Mouse (Mus musculus): Measurements from ENCODE around the gene Ccna2.
"Not testable (repeated sequence)": the region's sequence is repeated elsewhere in the genome, so short reads cannot be mapped to it uniquely, and the experiment has no call there.

Ccna2 gene

DNA sequence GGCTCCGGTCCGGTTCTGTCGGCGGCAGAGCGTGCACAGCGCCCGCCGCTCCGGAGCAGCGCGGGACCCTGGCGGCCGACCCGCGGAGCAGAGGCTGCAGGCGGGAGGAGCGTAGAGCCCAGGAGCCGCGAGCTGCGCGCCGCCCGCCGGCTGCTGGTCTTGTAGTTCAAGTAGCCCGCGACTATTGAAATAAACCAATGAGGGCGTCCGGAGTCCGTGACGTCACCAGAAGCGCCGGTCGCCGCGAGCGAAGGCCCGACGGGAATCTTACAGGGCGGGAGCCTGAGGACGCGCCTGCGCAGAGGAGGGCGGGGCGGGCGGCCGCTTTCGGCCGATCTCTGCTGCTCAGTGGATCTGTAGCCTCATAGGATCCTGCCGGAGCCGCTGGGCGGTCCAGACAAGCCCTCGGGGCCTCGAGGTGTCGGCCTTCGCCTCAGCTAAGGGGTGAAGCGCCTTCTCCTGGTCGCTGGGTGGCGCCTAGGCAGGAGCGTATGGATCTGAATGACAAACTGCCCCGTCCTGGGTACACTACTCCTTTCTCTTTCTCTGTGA lies at the start of gene Ccna2:
Gene Ccna2 (minus strand): TSS at position 324 of the 552 bp plus-strand sequence.
- DNase-seq (ENCODE audit: low spot score in 2 of 2): peak; percentile 97

DNA sequence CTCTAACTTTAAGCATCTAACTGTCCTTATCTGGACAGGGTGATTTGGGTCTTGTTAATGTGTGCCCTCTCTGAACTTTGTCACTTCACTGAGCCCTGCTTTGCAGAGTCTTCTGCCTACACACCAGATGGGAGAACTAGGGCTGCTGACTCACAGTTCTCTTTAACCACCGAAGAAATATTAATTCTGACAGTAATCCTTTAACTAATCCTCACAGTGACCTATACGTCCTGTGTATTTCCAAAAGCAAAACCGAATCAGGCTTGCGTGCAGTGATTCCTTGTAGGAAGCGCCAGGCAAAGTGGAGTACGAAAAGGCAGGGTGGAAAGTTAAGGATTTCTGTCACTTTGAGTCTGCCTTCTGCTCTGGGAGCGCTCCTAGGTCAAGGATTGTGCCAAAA lies 46.2 kb upstream of the Ccna2 start:
- no peak for DNase-seq (ENCODE audit: low spot score in 2 of 2)

DNA sequence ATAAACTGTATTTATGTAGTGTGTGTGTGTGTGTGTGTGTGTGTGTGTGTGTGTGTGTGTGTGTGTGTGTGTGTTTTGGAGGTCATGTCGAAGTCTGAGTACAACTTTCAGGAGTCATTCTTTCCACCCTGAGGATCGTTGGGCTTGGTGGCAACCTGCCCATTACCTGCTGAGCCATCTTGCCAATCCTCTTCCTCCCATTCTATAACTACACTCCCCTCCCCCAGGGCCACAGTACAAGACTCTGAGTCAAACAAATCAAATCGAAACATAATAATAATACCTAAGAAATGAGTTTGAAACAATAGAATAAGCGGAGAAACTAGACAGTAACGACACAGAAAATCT lies 41.9 kb upstream of the Ccna2 start:
- DNase-seq (ENCODE audit: low spot score in 2 of 2): no peak

DNA sequence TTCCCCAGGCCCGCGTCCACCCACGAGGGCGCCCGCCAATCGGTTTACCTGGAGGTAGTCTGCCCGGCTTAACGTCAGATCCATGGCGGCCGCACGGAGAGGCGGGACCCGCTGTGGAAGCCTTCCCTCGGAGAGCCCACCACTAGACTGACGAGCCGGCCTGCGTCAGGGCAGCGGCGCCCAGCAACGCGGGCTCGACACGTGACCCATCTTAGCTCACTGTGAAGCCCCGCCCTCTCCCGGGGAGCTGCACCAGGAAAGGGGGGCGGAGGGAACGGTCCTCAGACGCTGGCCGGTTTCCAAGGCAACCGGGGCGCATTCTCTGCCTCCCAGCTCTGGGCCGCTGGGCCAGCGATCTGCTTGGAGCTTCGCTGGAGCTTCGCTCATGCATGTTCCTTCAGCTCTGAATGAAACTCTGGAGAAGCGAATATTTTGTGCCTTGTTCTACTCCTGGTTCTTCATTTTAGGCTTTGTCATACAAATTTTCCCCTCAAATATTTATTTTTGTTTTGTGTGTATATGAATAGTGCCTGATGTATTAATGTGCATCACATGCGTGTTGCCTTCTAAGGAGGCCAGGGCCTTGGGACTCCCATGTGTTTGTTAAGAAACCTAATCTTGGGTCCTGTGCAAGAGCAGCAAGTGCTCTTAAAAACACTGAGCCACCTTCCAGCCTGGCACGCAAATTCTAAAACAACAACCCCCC lies 41.4 kb upstream of the Ccna2 start, which contains the start of gene Bbs7:
Gene Bbs7 (minus strand): TSS at position 276 of the 706 bp plus-strand sequence.
- peak; percentile 85 to 87 for DNase-seq (ENCODE audit: low spot score in 2 of 2)

DNA sequence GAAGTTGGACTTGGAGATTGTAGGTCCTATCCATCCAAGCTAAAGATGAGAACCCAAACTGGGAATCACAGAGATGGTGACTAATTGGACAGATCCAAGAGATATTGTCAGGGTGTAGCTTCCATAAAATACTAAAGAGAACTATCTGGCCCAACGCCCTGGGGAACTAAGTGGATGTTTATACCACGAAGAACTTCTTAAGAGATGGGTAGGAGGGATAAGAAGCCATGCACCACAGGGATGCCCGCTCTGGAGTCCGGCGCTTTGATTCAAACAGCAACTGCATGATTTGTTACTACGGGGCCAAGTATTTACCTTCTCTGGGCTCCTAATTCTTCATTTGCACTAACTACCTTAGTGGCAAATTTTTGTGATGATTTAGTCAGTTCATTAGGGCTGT lies 40.7 kb upstream of the Ccna2 start:
- DNase-seq (ENCODE audit: low spot score in 2 of 2): no peak

DNA sequence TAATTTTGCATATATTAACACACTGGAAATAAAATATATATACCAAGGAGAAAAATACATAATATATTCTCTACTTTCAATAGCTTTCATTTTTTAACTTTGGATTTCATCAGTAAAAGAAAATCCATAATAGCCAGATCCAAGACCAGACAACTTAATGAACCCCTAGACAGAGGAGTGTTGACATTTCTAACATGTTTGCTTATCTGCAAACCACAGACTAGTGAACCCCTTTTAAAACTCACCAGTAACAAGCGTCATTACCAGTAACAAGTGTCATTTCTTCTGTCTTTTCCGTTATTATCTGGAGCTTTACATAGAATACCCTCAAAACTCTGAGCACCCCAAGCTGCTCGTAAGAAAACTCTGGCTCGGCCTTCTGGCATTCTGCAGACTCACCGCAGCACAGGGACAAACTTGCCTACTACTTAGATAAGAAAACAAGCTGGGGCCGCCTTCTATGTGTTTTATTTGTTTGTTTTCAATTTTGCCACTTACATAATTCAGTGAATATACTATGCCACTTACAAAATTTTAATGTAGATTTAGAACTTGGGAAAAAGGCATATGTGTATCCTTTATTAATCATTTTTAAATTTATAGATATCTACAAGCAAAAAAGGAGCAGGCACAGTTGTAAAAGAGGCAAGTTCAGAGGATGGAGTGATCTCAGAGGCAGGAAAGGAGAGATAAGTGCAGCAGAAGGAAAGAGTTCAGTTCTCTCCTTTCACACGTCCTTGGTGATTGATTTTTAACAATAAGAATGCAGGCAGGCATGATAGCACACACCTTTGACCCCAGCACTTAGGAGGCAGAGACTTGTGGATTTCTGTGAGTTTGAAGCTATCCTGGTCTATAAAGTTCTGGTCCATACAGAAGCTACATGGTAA lies 34.2 kb upstream of the Ccna2 start:
- DNase-seq (ENCODE audit: low spot score in 2 of 2): no peak

DNA sequence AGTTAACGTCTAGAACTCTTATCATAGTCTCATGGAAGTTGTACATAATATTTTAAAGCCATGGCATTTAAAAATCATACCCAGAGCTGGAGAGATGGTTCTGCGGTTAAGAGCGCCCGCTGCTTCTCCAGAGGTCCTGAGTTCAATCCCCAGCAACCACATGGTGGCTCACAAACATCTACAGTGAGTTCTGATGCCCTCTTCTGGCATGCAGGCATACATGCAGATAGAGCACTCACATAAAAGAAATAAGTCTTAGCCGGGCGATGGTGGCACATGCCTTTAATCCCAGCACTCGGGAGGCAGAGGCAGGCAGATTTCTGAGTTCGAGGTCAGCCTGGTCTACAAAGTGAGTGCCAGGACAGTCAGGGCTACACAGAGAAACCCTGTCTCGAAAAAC lies 27.8 kb upstream of the Ccna2 start:
- DNase-seq (ENCODE audit: low spot score in 2 of 2): not testable (repeated sequence)

DNA sequence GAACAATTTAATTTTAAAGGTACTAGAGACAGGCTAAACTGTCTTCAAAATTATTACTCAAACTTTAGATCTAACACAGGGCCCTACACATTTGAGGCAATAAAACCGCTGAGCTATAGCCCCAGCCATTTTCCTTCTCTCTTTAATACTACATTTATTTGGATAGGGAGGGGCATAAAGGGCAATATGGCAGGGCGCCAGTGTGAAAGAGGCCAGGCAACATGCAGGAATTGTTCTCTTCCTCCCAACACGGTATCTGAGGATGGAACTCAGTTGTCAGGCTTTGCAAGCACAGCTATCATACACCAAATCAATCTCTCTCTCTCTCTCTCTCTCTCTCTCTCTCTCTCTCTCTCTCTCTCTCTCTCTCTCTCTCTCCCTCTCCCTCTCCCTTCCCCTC lies 26.9 kb upstream of the Ccna2 start:
- DNase-seq (ENCODE audit: low spot score in 2 of 2): no peak

DNA sequence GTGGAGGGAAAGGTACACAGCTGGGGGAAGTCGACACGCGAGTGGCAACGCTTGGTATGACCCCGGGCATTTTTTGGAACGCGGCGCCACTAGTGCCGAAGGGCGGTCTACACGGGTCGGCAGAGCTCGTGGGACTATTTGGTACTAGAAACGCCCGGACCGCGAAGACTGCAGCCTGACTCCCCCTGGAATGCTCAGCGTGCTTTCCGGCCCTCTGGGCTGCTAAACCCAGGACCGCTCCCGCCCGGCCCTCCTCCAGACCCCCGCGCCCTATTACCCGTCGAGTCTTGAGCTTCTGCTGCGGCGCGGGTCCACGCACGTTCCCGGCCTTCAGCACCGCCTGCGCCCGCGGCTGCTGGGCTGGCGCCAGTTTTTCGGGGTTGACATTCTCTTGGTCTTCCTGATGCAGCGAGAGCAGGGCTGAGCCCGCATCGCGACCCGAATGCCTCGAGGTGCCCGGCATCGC lies 556 bp downstream of the Ccna2 start:
- DNase-seq (ENCODE audit: low spot score in 2 of 2): peak in 1 of 2 experiments; percentile 24

DNA sequence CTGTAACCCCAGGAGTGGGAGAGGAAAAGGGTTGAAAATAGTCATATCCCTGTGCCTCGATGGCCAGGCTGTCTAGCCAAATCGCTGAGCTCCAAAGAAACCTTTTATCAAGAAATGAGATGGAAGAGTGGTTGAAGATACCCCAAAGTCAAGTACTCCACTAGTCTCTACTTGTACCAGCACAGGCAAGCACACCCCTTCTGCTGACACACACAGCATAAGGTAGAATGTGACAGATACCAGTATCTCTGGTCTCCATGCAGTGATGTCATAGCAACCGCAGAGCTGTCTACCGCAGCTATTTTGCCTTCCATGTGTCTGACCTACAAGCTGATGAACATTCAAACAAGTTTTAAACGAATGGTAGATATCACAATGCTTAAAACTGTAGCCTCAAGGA lies 2.1 kb downstream of the Ccna2 start:
- no peak for DNase-seq (ENCODE audit: low spot score in 2 of 2)

DNA sequence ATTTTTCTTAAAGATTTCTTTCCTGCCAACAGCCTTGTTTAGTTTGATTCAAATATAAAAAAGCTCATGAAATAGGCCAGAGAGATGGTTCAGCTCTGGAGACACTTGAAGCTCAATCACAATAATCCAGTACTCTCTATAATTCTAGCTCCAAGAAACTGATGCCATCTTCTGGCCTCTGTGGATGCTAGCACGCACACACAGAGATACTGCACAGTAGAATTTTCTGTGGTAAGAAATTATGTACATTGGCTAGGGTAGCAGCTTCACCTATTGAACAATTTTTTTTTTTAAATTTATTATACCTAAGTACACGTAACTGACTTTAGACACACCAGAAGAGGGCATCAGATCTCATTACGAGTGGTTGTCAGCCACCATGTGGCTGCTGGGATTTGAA lies 8.3 kb downstream of the Ccna2 start:
- no peak for DNase-seq (ENCODE audit: low spot score in 2 of 2)

DNA sequence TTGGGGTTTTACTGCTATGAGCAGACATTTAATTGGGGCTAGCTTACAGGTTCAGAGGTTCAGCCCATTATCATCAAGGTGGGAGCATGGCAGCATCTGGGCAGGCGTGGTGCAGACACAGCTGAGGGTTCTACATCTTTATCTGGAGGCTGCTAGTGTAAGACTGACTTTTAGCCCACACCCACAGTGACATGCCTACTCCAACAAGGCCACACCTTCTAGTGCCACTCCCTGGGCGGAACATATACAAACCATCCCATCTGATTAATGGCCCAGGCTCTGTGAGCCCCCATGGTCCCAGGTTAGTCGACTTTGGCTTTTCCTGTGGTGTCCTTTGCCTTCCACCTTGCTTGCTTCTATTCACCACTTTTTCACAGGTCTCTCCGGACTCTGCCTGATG lies 12.3 kb downstream of the Ccna2 start:
- no peak for DNase-seq (ENCODE audit: low spot score in 2 of 2)

DNA sequence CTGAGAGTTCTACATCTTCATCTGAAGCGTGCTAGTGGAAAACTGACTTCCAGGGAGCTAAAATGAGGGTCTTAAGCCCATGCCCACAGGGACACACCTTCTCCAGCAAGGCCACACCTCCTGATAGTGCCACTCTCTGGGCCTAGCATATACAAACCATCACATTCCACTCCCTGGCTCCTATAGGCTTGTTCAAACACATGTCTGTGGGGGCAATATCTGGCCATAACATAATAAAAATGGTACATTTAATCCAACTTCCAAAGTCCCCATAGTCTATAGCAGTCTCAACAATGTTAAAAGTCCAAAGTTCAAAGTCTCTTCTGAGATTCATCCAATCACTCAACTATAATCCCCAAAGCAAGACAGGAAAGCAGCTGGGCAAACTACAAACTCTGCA lies 14.3 kb downstream of the Ccna2 start:
- no peak for DNase-seq (ENCODE audit: low spot score in 2 of 2)

DNA sequence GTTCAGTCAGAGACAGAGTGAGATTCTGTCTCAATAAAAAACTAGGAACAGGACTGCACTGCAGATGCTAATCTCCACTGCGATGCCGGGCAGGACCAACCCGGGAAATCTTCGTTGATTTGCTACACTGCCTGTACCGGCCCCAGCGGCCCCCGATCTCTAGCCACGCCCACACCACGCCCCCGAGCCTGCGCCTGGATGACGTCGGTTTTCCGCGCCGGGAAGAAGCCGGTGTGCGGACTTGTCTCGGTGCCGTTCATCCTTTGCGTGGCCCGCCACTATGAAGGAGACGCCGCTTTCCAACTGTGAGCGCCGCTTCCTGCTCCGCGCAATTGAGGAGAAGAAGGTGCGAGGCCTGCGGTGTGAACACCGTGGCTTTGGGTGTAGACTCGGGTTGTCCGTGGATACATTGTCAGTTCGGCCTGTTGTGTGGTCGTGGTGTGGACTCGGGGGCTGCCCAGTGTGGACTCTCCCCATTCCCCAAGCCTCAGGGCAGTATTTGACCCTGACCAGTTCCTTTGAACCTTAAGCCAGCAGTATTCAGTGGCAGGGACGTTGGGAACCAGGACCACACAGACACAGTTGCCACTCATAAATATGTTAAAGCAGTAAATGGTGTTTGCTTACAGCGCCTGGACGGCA lies 19.4 kb downstream of the Ccna2 start, which contains the start of gene Exosc9:
Gene Exosc9 (plus strand): TSS at position 201 of the 642 bp plus-strand sequence.
- peak; percentile 89 to 94 for DNase-seq (ENCODE audit: low spot score in 2 of 2)

DNA sequence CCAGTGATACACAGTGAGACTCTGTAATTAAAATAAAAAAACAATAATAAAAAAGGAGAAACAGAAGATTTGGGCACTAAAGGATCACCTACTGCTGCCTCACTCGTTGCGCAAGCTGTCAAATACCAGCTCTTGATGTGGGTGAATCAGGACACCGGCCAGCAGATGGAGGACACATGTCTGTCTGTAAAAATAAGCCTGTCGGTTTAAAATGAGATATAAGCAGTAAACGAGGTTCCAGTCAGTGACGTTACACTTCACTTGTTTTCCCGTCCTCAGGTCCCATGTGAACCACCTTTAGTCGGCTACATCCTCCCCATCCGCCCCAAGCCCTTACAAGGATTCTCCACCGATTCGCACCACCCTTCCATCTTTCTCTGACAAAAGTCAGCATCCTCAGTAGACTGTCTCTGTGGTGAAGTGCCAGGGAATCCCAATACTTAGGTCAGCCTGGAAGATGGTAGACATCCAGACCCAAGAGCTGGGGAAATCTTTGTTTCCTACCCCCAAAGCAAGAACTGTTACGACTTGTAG lies 20.0 kb downstream of the Ccna2 start:
- peak in 1 of 2 experiments; percentile 9 for DNase-seq (ENCODE audit: low spot score in 2 of 2)

DNA sequence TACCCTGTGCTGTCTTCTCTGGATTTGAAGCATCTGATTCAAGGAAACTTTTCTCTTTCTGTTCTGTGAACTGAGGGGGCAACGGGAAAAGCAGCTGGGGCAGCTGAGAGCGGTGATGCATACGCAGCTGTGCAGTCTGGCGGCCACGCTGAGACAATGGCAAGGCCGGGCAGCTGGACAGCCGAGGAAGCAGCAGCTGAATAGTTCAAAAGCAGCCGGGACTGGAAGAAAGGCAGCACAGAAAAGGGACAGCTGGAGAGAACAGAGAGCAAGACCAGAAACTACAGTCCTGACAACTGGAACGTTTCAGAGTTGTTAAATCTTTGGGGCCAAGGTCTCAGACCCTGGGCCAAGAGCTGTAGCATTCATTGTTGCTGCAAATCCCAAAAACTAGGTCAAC lies 20.6 kb downstream of the Ccna2 start:
- no peak for DNase-seq (ENCODE audit: low spot score in 2 of 2)

DNA sequence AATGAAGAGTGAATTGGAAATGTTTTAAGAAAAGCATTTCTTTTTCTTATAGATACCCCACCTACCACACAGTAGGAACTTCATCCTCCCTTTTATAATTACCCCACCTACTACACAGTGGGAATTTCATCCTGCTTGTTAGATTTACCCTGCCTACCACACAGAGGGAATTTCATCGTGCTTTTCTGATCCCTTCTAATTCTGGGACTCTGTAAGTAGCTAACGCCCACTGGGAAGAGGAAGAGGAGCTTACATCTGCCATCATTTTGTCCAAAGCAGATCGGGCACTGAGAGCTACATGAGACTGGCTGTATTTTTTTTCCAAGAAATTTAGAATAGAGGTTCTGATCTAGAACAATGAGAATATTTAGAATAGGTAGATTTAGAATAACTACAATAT lies 27.0 kb downstream of the Ccna2 start:
- no peak for DNase-seq (ENCODE audit: low spot score in 2 of 2)

DNA sequence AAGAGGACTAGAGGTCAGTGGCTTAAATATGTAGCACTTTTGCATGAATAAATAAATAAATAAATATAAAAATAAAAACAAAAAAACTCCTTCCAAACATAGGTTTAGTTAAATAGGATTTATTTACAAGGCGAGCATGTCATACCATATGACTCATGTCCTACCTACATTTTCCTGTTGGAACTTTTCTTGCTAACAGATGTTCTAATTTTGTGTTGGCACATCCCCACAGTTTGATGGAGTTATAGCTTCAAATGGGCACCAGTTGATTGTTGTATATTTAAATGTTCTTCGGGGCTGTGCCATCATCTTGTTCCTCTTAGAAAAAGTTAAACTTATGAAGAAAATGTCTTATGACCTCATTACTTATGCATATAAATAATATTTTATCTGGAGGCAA lies 30.6 kb downstream of the Ccna2 start:
- no peak for DNase-seq (ENCODE audit: low spot score in 2 of 2)

DNA sequence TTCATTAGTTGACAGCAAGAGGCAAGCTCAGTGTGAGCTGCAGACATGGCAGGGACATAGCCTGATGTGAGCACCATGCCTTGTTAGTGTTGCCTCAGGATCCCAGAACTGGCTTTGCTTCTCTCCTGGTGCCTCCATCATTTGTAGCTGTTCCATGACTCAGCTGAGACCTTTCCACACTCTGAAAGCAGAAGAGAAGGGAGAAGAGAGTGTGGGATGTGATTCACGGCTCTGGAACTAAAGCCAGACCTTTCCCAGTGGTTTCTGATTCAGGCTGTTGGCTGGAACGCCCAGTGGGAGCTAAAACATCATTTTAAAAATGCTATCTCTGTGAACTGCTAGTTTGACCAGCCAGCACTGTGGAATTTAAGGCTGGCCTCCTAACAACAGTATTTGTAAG lies 31.2 kb downstream of the Ccna2 start:
- no peak for DNase-seq (ENCODE audit: low spot score in 2 of 2)

DNA sequence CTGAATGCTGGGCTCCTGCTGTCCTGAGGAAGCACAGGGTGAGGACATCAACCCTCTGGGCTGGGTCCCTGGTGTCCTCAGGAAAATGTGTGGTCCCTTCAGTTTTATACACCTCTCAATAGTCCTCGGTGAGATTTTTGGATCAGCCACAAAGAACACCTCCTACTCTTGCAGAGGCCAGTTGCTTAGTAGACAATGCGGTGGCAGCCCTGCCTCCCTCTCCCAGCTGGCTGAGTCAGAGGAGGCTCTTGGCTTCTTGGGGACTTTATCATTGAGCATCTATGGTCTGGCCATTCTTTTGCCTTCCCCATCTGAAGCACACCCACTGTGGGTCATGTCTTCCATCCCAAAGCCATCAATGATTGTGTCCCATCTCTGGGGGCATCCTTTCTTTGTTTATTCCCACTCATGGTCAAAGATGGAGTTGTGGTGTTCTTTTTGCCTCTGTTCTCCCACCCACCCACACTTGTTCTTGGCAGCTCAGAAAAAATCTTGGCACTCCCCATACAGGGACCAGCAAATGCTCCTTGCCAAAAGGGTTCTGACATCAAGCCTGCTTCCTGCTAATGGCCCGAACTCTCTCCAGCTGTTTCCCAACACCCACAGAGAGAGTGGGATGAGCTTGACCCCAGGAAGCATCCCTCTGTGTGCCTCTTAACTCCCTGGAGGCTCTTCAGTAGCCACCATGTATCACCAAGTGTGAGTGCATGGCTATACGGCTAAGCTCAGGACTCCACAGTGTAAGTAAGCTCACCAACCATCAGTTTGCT lies 34.1 kb downstream of the Ccna2 start:
- DNase-seq (ENCODE audit: low spot score in 2 of 2): no peak

DNA sequence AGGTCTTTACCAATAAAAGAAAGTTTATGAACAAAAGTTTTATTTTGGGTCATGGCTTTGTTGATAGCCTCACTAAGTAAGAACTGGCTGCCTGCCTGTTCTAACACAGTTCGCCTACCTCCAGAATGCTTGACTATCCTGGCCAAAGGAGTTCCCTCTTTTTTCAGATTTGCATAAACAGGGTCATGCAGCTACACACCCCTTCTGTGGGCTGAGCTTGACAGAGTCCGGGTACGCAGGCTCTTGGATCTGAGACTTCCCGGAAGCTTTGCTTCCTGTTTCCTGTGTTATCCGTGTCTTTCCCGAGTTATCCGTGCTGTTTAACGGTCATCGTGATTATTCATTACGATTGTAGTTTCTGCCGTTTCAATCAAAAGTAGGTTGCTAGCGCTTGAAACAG lies 35.9 kb downstream of the Ccna2 start:
- DNase-seq (ENCODE audit: low spot score in 2 of 2): no peak

Data from thymus, postnatal 10 days (tissue).